Mouse (Mus musculus): Measurements from ENCODE around the gene Cdh5. TPM values are rescaled to one million over a fixed set of nuclear protein-coding genes. Genes with fewer than 3 reads are reported as not detected.

The Cdh5 gene
- total RNA-seq, 2 experiments from 2014 or later: 16.1 to 19.5 TPM

DNA sequence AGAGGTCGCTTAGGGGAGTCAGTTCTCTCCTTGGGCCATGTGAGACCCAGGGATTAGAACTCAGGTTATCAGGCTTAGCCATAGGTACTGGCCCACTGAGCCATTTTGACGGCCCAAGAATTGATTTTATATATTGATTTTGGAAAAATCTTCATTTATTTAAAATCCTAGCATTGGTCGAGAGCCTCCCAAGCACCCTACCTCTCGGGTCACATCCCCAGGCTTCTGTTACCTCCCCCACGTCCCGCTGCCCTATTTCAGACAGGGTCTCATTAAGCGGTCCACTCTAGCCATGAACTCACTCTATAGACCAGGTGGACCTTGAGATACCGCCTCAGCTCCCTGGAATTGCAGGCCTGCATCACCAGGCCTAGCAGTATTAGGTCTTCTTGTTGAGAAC, 33.1 kb downstream of the Cdh5 start:
- peak in 1 of 2 experiments; percentile 6 for DNase-seq (ENCODE audit: low spot score in 2 of 2)

DNA sequence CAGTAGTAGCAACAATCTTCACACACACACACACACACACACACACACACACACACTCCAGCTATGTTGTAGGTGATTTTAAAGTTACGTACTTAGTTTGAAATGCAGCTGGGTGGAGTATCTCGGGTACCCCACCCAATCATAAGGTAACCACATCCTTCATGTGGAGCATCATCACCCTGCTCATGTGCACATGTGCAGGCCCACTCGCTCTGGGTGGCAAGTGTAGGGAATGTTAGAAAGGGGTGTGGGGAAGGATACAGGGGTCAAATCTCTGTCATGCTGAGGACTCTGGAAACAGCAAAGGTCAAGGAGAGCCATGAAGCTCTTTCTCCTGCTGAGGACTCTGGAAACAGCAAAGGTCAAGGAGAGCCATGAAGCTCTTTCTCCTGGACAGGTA, 34.9 kb downstream of the Cdh5 start:
- DNase-seq (ENCODE audit: low spot score in 2 of 2): peak in 1 of 2 experiments; percentile 5

DNA sequence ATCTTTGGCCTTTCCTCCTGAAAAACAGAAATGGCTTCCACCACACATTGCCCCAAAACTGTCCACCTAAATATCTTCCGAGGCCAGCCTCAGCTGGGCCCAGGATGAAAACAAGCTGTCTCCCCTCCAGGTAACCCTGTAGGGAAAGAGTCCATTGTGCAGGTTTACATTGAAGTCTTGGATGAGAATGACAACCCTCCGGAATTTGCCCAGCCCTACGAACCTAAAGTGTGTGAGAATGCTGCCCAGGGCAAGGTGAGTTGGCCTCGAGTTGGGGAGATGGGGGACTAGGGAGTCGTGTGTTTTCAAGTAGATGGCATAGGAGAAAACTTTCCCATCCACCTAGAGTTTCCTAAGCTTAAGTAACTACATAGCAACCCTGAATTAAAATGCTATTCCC, 36.2 kb downstream of the Cdh5 start:
- DNase-seq (ENCODE audit: low spot score in 2 of 2): no peak

DNA sequence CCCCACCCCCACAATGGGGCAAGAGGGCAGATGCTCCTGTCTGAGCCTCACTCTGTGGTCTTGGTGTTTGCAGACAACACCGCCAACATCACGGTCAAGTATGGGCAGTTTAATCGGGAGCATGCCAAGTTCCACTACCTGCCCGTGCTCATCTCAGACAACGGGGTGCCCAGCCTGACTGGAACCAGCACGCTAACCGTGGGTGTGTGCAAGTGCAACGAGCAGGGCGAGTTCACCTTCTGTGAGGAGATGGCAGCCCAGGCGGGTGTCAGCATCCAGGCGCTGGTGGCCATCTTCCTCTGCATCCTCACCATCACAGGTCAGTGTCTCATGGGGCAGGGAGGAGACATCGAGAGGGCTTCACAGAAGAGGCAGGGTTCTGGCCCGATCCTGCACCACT, 39.2 kb downstream of the Cdh5 start:
- no peak for DNase-seq (ENCODE audit: low spot score in 2 of 2)

DNA sequence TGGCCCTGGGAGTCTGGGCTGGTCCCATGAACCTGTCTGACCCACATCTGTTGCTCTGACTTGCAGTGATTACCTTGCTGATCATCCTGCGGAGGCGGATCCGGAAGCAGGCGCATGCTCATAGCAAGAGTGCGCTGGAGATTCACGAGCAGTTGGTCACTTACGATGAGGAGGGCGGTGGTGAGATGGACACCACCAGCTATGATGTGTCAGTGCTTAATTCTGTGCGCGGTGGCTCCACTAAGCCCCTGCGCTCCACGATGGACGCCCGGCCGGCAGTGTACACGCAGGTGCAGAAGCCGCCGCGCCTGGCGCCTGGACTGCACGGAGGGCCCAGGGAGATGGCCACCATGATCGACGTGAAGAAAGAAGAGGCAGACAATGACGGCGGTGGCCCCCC, 41.0 kb downstream of the Cdh5 start:
- no peak for DNase-seq (ENCODE audit: low spot score in 2 of 2)

GRCm38 (mm10) chr8:104143379-104143778, 42.0 kb downstream of the Cdh5 start:
- DNase-seq (ENCODE audit: low spot score in 2 of 2): no peak

DNA sequence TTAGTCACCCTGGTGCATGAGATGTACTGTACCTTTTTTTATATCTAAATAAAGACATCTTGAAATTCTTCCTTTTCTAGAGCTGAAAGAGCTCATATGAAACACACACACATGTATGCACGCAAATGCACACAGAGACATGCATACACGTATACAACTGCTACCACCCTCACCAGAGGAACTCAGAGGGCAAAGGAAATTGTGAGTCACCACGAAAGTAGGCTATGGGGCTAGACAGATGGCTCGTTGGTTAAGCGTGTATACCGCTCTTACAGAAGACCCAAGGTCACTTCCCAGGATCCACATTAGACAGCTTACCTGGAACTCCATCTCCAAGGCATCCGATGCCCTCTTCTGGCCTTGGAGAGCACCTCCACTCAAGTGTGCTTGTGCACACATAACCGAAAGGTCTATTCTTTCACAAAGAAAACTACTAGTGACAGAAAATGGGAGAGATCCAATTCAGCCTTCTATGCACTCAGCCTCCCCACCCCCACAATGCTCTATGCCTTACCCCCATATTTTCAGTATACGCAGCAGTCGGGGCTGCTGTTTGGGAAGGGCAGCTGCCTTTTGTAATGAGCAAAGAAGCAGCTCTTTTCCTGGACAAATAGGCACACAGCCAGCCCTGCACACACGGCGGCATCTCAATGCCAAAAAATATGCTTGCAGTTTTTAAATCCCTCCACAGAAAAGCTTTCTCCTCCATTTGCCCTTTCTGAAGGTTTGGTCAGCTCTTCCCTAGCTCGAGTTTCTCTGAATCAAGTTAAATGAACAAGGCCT, 43.2 kb downstream of the Cdh5 start:
- DNase-seq (ENCODE audit: low spot score in 2 of 2): peak in 1 of 2 experiments; percentile 29

GRCm38 (mm10) chr8:104145981-104146689, 44.7 kb downstream of the Cdh5 start:
- peak; percentile 92 for DNase-seq (ENCODE audit: low spot score in 2 of 2)

- no peak for DNase-seq (ENCODE audit: low spot score in 2 of 2)
These were observed 45.5 kb downstream of the Cdh5 start for GRCm38 (mm10) chr8:104146717-104147494.

GRCm38 (mm10) chr8:104147947-104148346, 46.5 kb downstream of the Cdh5 start:
- DNase-seq (ENCODE audit: low spot score in 2 of 2): no peak

DNA sequence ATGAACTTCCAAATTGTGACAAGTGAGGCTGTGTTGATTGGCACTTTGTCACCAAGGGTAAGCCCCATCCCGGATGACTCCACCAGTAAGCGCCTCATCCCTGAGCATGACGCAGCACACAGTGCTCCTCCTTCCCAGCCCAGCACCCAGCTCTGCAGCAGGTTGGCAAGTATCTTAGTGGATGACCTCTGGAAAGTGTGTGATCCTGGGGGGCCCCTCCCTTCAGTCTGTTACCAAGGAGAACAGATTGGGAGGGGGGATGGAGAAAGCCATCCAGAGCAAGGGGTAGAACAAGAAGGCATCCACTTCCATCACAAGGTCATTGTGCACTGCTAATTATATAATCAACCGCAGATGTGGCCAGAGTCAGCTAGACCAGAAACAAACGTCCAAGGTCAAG, 59.3 kb downstream of the Cdh5 start:
- no peak for DNase-seq (ENCODE audit: low spot score in 2 of 2)

- DNase-seq (ENCODE audit: low spot score in 2 of 2): no peak
These were observed 68.0 kb downstream of the Cdh5 start for GRCm38 (mm10) chr8:104169461-104169860.

DNA sequence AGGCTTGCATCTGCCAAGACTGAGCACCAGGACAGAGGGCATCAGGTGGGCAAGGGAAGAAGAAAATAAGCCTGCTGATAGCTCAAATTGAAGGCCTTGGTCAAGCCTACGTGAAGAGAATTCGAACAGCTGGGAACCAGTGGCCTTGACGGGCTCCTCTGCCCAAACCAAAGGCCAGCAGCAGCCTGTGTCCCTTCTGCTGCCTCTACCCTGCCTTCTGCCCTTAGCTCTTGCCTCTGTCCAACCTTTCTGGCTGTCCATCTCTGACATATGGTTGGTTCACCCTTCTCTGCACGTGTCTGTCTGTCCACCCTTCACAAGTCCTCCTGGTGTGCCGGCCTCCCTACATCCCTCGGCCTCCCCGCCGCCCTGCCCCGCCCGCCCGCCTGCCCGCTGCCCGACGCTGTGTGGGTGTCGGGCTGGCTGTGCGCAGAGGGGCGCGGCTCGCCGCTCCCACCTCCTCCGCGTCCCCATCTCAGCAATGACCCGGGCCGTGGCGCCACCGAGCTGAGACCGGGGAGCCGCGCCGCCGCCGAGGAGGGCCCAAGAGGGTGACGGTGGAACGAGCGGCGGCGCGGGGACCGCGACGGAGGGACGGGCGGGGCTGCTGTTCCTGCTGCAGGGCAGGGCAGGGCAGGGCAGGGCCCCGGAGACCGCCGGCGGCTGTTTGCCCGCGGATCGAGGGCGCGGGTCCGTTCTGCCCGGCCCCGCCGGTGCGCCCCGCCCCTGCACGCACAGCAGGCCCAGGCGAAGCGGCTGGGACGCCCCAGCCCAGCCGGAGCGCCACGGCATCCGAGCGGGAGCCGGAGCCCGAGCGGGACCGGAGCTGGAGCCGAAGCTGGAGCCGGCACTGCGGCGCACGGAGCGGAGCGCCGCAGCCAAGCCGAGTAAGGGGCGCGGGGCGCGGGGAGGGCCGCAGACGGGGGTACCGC, 69.0 kb downstream of the Cdh5 start, which contains the start of gene Bean1:
Gene Bean1 (plus strand): TSS at position 325 of the 932 bp plus-strand sequence.
- DNase-seq (ENCODE audit: low spot score in 2 of 2): peak; percentile 45 to 64

DNA sequence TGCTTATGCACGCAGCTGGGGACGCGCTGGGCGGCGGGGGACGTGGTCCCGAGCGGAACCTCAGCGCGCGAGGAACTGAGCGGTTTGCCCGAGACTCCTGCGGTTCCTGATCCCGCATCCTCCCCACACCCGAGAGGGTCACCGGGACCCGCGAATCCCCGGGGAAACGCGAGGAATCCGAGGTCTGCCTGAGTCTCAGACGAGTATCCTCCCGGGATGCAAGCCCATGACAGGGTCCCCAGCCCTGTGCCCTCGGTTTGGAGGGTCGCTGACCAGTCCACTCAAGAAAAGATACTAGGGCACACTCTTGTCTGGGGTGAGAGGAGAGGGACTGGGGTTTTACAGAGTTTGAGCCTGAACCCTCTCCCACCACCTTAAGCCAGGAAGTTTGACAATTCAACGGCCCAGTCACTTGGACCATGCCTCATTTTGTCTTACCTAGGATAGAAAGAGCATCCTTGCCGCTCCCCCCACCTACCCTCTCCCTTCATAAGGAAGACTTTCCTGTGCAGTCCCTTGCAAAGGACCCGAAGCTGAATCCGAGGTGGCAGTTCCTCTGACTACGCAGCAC, 69.7 kb downstream of the Cdh5 start:
- DNase-seq (ENCODE audit: low spot score in 2 of 2): no peak

DNA sequence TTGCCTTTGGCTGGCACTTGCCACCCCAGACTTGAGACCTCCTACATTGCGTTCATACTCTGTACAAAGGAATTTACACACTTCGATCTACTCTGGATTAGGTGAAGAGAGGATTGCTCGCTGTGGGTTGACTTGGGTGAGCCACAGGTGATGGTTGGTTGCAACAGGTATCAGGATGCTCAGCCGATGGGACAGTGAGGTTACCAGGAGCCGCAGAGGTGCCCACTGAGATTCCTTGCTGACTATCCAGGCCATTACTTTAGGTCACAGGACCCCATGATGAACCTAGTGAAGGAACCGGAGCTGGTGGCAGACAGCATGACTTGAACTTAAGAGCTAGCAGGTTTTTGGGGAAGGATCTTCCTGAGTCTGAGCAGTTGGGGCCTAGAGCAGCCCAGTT, 71.0 kb downstream of the Cdh5 start:
- DNase-seq (ENCODE audit: low spot score in 2 of 2): no peak

- no peak for DNase-seq (ENCODE audit: low spot score in 2 of 2)
These were observed 74.6 kb downstream of the Cdh5 start for GRCm38 (mm10) chr8:104175848-104176527.

GRCm38 (mm10) chr8:104177054-104177453, 75.6 kb downstream of the Cdh5 start:
- DNase-seq (ENCODE audit: low spot score in 2 of 2): no peak

DNA sequence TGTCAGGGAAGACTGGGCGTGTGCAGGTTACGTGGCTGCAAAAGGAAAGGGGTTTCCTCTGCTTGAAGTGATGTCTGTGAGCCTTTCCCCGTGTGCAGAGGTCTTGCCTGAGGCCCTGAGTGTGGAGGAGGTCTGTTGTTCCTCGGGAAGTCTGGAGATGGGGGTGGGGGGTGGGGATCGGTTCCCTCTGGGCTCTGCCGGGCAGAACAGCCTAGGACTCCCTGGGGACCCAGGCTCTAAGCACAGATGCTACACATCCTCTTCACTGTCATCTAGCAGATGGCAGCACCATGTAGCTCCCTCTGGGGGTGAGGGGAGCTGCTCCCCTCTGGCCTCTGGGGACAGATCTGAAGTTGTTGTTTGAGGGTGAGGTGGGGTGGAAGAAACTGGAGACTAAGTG, 83.5 kb downstream of the Cdh5 start:
- DNase-seq (ENCODE audit: low spot score in 2 of 2): no peak

DNA sequence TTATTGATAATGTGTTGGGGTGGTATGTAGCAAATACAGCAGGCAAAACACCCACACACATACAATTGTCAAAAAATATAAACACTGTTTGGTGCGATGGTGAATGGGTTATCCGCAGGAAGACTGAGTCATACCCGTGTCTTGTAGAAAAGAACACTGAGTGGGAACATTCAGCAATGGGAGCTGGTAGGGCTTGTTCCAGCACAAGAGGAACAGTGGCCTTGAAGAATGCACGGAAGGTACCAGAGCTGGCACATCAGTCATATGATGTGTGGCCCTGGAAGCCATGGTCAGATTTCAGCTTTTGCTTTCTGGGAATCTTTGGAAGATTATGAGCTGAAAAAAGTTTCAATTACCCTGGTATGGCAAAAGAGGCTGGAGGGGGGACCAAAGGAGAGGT, 85.4 kb downstream of the Cdh5 start:
- DNase-seq (ENCODE audit: low spot score in 2 of 2): no peak

GRCm38 (mm10) chr8:104187622-104188021, 86.2 kb downstream of the Cdh5 start:
- DNase-seq (ENCODE audit: low spot score in 2 of 2): no peak
